Mouse (Mus musculus): ENCODE measurements around the gene Pacrg. TPM values are rescaled to one million over a fixed set of nuclear protein-coding genes. Genes with fewer than 3 reads are reported as not detected.

The Pacrg gene
- polyA plus RNA-seq, 1 experiment from 2014 or later: 6.4 TPM

GRCm38 (mm10) chr17:10496066-10496465, 344.0 kb downstream of the Pacrg start:
- DNase-seq (ENCODE audit: low spot score): no peak
- no peaks in the 10 kb centered on the region for H3K27me3 ChIP-seq (ENCODE audit: control insufficient read depth, insufficient read depth, low read length)
- H3K9ac ChIP-seq (ENCODE audit: low read length): no peak overlapping the region
- no peak overlapping the region for H3K4me3 ChIP-seq (ENCODE audit: low read depth, low read length)
- WGBS: 91% methylated on average over 8 of the region's 8 CpGs
- H3K27ac ChIP-seq (ENCODE audit: low read depth, low read length): no peak overlapping the region
- H3K4me2 ChIP-seq (ENCODE audit: low read depth): no peak overlapping the region
- H3K9me3 ChIP-seq (ENCODE audit: control insufficient read depth, low read length): no peaks in the 10 kb centered on the region
- H3K36me3 ChIP-seq (ENCODE audit: control insufficient read depth, insufficient read depth, low read length): no peaks in the 10 kb centered on the region
- peaks cover 4% of the 10 kb centered on the region for H3K4me1 ChIP-seq (ENCODE audit: control insufficient read depth, insufficient read depth, low read length)
- ATAC-seq (ENCODE audit: insufficient read depth, low FRiP score, low TSS enrichment): no peak

- Histone ChIP-seq H3K4me3 (ENCODE audit: low read depth, low read length) (no peak overlapping the region), H3K4me2 (ENCODE audit: low read depth) (no peak overlapping the region), H3K27ac (ENCODE audit: low read depth, low read length) (no peak overlapping the region), H3K27me3 (ENCODE audit: control insufficient read depth, insufficient read depth, low read length) (no peaks in the 10 kb centered on the region), H3K9me3 (ENCODE audit: control insufficient read depth, low read length) (no peaks in the 10 kb centered on the region), H3K36me3 (ENCODE audit: control insufficient read depth, insufficient read depth, low read length) (no peaks in the 10 kb centered on the region), H3K4me1 (ENCODE audit: control insufficient read depth, insufficient read depth, low read length) (peaks cover 4% of the 10 kb centered on the region), H3K9ac (ENCODE audit: low read length) (no peak overlapping the region)
- ATAC-seq (ENCODE audit: insufficient read depth, low FRiP score, low TSS enrichment): no peak
- 32% methylated on average over 8 of the region's 8 CpGs for WGBS
- DNase-seq (ENCODE audit: low spot score): no peak
Measured at GRCm38 (mm10) chr17:10495588-10495987, 344.5 kb downstream of the Pacrg start.

- H3K4me3 ChIP-seq (ENCODE audit: low read depth, low read length): no peak overlapping the region
- no peak for ATAC-seq (ENCODE audit: insufficient read depth, low FRiP score, low TSS enrichment)
- H3K4me2 ChIP-seq (ENCODE audit: low read depth): no peak overlapping the region
- H3K27me3 ChIP-seq (ENCODE audit: control insufficient read depth, insufficient read depth, low read length): no peaks in the 10 kb centered on the region
- peaks cover 4% of the 10 kb centered on the region for H3K4me1 ChIP-seq (ENCODE audit: control insufficient read depth, insufficient read depth, low read length)
- DNase-seq (ENCODE audit: low spot score): peak; percentile 52
- no peak overlapping the region for H3K9ac ChIP-seq (ENCODE audit: low read length)
- 3% methylated on average over 3 of the region's 3 CpGs for WGBS
- no peaks in the 10 kb centered on the region for H3K36me3 ChIP-seq (ENCODE audit: control insufficient read depth, insufficient read depth, low read length)
- no peaks in the 10 kb centered on the region for H3K9me3 ChIP-seq (ENCODE audit: control insufficient read depth, low read length)
- H3K27ac ChIP-seq (ENCODE audit: low read depth, low read length): no peak overlapping the region
Measured at GRCm38 (mm10) chr17:10493124-10493523, 347.0 kb downstream of the Pacrg start.

- 58% methylated on average over 8 of the region's 8 CpGs for WGBS
- H3K4me2 ChIP-seq (ENCODE audit: low read depth): no peak overlapping the region
- ATAC-seq (ENCODE audit: insufficient read depth, low FRiP score, low TSS enrichment): no peak
Measured at GRCm38 (mm10) chr17:10490374-10491169, 349.5 kb downstream of the Pacrg start.

GRCm38 (mm10) chr17:10488873-10489272, 351.2 kb downstream of the Pacrg start:
- no peaks in the 10 kb centered on the region for H3K36me3 ChIP-seq (ENCODE audit: control insufficient read depth, insufficient read depth, low read length)
- no peaks in the 10 kb centered on the region for H3K27me3 ChIP-seq (ENCODE audit: control insufficient read depth, insufficient read depth, low read length)
- H3K4me2 ChIP-seq (ENCODE audit: low read depth): no peak overlapping the region
- H3K9ac ChIP-seq (ENCODE audit: low read length): no peak overlapping the region
- ATAC-seq (ENCODE audit: insufficient read depth, low FRiP score, low TSS enrichment) (no peak), DNase-seq (ENCODE audit: low spot score) (no peak)
- H3K9me3 ChIP-seq (ENCODE audit: control insufficient read depth, low read length): no peaks in the 10 kb centered on the region
- 89% methylated on average over 2 of the region's 2 CpGs for WGBS
- no peak overlapping the region for H3K4me3 ChIP-seq (ENCODE audit: low read depth, low read length)
- H3K4me1 ChIP-seq (ENCODE audit: control insufficient read depth, insufficient read depth, low read length): peaks cover 8% of the 10 kb centered on the region
- no peak overlapping the region for H3K27ac ChIP-seq (ENCODE audit: low read depth, low read length)

More at GRCm38 (mm10) chr17:10490374-10491169, 349.5 kb downstream of the Pacrg start:
- H3K9me3 ChIP-seq (ENCODE audit: control insufficient read depth, low read length): no peaks in the 10 kb centered on the region
- H3K9ac ChIP-seq (ENCODE audit: low read length): no peak overlapping the region
- H3K4me3 ChIP-seq (ENCODE audit: low read depth, low read length): no peak overlapping the region
- no peak for DNase-seq (ENCODE audit: low spot score)
- no peak overlapping the region for H3K27ac ChIP-seq (ENCODE audit: low read depth, low read length)
- no peaks in the 10 kb centered on the region for H3K36me3 ChIP-seq (ENCODE audit: control insufficient read depth, insufficient read depth, low read length)
- H3K27me3 ChIP-seq (ENCODE audit: control insufficient read depth, insufficient read depth, low read length): no peaks in the 10 kb centered on the region
- H3K4me1 ChIP-seq (ENCODE audit: control insufficient read depth, insufficient read depth, low read length): peaks cover 4% of the 10 kb centered on the region

GRCm38 (mm10) chr17:10483945-10484546, 356.1 kb downstream of the Pacrg start:
- DNase-seq (ENCODE audit: low spot score) (no peak), ATAC-seq (ENCODE audit: insufficient read depth, low FRiP score, low TSS enrichment) (no peak)
- Histone ChIP-seq H3K9me3 (ENCODE audit: control insufficient read depth, low read length) (no peaks in the 10 kb centered on the region), H3K9ac (ENCODE audit: low read length) (no peak overlapping the region), H3K4me1 (ENCODE audit: control insufficient read depth, insufficient read depth, low read length) (peaks cover 4% of the 10 kb centered on the region; the same call in 1 of the 2 replicates), H3K27ac (ENCODE audit: low read depth, low read length) (no peak overlapping the region), H3K4me3 (ENCODE audit: low read depth, low read length) (no peak overlapping the region), H3K36me3 (ENCODE audit: control insufficient read depth, insufficient read depth, low read length) (no peaks in the 10 kb centered on the region), H3K27me3 (ENCODE audit: control insufficient read depth, insufficient read depth, low read length) (no peaks in the 10 kb centered on the region), H3K4me2 (ENCODE audit: low read depth) (no peak overlapping the region)
- 46% methylated on average over 6 of the region's 6 CpGs for WGBS

GRCm38 (mm10) chr17:10481081-10481480, 359.0 kb downstream of the Pacrg start:
- no peak for DNase-seq (ENCODE audit: low spot score)
- Histone ChIP-seq H3K27me3 (ENCODE audit: control insufficient read depth, insufficient read depth, low read length) (no peaks in the 10 kb centered on the region), H3K4me1 (ENCODE audit: control insufficient read depth, insufficient read depth, low read length) (peaks cover 17% of the 10 kb centered on the region), H3K9ac (ENCODE audit: low read length) (no peak overlapping the region), H3K4me3 (ENCODE audit: low read depth, low read length) (no peak overlapping the region), H3K36me3 (ENCODE audit: control insufficient read depth, insufficient read depth, low read length) (no peaks in the 10 kb centered on the region), H3K9me3 (ENCODE audit: control insufficient read depth, low read length) (no peaks in the 10 kb centered on the region), H3K4me2 (ENCODE audit: low read depth) (no peak overlapping the region), H3K27ac (ENCODE audit: low read depth, low read length) (no peak overlapping the region)
- no peak for ATAC-seq (ENCODE audit: insufficient read depth, low FRiP score, low TSS enrichment)
- 90% methylated on average over 1 of the region's 1 CpGs for WGBS

GRCm38 (mm10) chr17:10479020-10479707, 360.9 kb downstream of the Pacrg start:
- H3K4me1 ChIP-seq (ENCODE audit: control insufficient read depth, insufficient read depth, low read length): peaks cover 16% of the 10 kb centered on the region; the same call in 1 of the 2 replicates
- DNase-seq (ENCODE audit: low spot score) (no peak), ATAC-seq (ENCODE audit: insufficient read depth, low FRiP score, low TSS enrichment) (no peak)
- no peak overlapping the region; the same call in 1 of the 2 replicates for H3K27ac ChIP-seq (ENCODE audit: low read depth, low read length)
- H3K4me3 ChIP-seq (ENCODE audit: low read depth, low read length): no peak overlapping the region
- H3K36me3 ChIP-seq (ENCODE audit: control insufficient read depth, insufficient read depth, low read length): no peaks in the 10 kb centered on the region
- no peaks in the 10 kb centered on the region for H3K9me3 ChIP-seq (ENCODE audit: control insufficient read depth, low read length)
- no peak overlapping the region for H3K9ac ChIP-seq (ENCODE audit: low read length)
- no peaks in the 10 kb centered on the region for H3K27me3 ChIP-seq (ENCODE audit: control insufficient read depth, insufficient read depth, low read length)
- 56% methylated on average over 17 of the region's 17 CpGs for WGBS
- no peak overlapping the region for H3K4me2 ChIP-seq (ENCODE audit: low read depth)

Data from neural tube, embryonic 11.5 days (tissue).